Comparison of ENCODE assay signal across 8 mouse cellular contexts in the genomic region with DNA sequence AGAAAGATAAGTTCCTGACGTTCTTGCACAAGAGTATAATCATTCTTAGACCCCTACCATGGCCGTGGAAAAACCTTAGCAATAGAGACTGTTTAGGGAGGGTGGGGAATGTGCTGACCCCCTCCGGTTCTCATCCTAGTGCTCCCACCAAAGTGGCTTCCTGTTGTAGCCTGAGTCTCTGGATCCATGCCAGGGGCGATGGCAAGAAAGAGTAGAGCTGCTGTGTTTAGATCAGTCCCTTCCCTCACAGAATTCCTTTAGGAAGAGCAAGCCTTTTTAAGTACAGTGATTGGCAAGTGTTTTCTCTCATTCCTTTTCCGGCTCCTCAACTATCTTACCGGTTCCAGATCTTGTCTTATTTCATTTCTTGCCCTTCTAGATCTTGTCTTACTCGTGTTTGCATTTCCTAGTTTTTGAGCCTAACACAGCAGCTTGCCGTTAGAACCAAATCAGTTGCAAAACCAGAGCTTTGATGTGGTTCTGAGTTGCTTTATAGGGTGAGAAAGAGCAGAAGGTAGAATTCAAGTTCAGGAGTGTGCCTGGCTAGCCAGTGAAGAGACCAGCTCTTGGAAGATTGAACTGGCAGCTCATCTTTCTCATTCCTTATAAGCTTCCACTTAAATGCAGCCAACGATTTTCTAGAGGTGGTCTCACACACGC. TPM values are rescaled to one million over a fixed set of nuclear protein-coding genes. Genes with fewer than 3 reads are reported as not detected.
DNase-seq lines count a peak whose midpoint lies in the region; ATAC-seq and TF ChIP-seq lines count a peak whose summit lies in the region.

No protein-coding gene starts in this region.

- H3K4me3 ChIP-seq in embryonic fibroblast, embryonic 13.5 days (ENCODE audit: insufficient read depth, low read length): peak overlapping the region; percentile 72
- peak overlapping the region; percentile 82; the same call in 1 of the 2 replicates for H3K4me3 ChIP-seq in intestine, embryonic 14.5 days (ENCODE audit: low read depth, low read length)
- H3K4me3 ChIP-seq in lung, embryonic 16.5 days (ENCODE audit: low read length): peak overlapping the region; percentile 82

- no peak overlapping the region for H3K27ac ChIP-seq in embryonic fibroblast, embryonic 13.5 days (ENCODE audit: insufficient read depth, low read length)
- 0 out of 2 replicates have a peak overlapping the region, but pooled peaks have one; percentile 45 for H3K27ac ChIP-seq in intestine, embryonic 14.5 days (ENCODE audit: low read depth)
- peak overlapping the region; percentile 32; the same call in 1 of the 2 replicates for H3K27ac ChIP-seq in lung, embryonic 16.5 days (ENCODE audit: low read length)

- TF ChIP-seq CTCF in embryonic fibroblast, embryonic 13.5 days (IDR thresholded peaks at IDR 0.05; ENCODE audit: borderline replicate concordance, insufficient read depth, low read length): no peak

- 35% methylated on average over 10 of the region's 10 CpGs for WGBS in intestine, embryonic 14.5 days
- 17% methylated on average over 10 of the region's 10 CpGs for WGBS in lung, embryonic 16.5 days

- no peak for TF ChIP-seq POLR2A in embryonic fibroblast, embryonic 13.5 days (IDR thresholded peaks at IDR 0.05; ENCODE audit: low read depth, low read length)

- peaks cover 15% of the 10 kb centered on the region for H3K4me1 ChIP-seq in embryonic fibroblast, embryonic 13.5 days (ENCODE audit: control insufficient read depth, insufficient read depth, low read length)
- H3K4me1 ChIP-seq in intestine, embryonic 14.5 days (replicated peaks; ENCODE audit: control insufficient read depth, insufficient read depth, low read length): peaks cover 43% of the 10 kb centered on the region
- H3K4me1 ChIP-seq in lung, embryonic 16.5 days (replicated peaks; ENCODE audit: control insufficient read depth, insufficient read depth, low read length): peaks cover 31% of the 10 kb centered on the region

- peak; percentile 34 to 71 for DNase-seq in adrenal gland, adult (ENCODE audit: inconsistent age in 2 of 2, low spot score in 1 of 2)
- no peak for DNase-seq in adrenal gland, adult 8-10 months
- DNase-seq in 416B (ENCODE audit: low read depth): peak; percentile 47
- no peak for DNase-seq in intestine, embryonic 14.5 days (ENCODE audit: low spot score)
- no peak for DNase-seq in layer of hippocampus, postnatal 14 days (ENCODE audit: low spot score in 2 of 2)
- DNase-seq in right cerebral cortex, postnatal 14 days: no peak

- no peaks in the 10 kb centered on the region for H3K9me3 ChIP-seq in intestine, embryonic 14.5 days (ENCODE audit: control insufficient read depth, low read length)
- no peaks in the 10 kb centered on the region for H3K9me3 ChIP-seq in lung, embryonic 16.5 days (ENCODE audit: control insufficient read depth, low read length)

- no peak for ATAC-seq in intestine, embryonic 14.5 days (replicated peaks; ENCODE audit: low FRiP score, low TSS enrichment, low read depth)
- ATAC-seq in lung, embryonic 16.5 days (ENCODE audit: low read depth): no peak

- peak overlapping the region; percentile 18; the same call in 1 of the 2 replicates for H3K9ac ChIP-seq in intestine, embryonic 14.5 days (ENCODE audit: low read length)
- H3K9ac ChIP-seq in lung, embryonic 16.5 days (ENCODE audit: low read length): peak overlapping the region; percentile 25

- peaks cover 15% of the 10 kb centered on the region for H3K36me3 ChIP-seq in intestine, embryonic 14.5 days (ENCODE audit: control insufficient read depth, insufficient read depth, low read length)
- H3K36me3 ChIP-seq in lung, embryonic 16.5 days (ENCODE audit: control insufficient read depth, insufficient read depth, low read length): no peaks in the 10 kb centered on the region

- peak overlapping the region; percentile 94 for H3K4me2 ChIP-seq in intestine, embryonic 14.5 days (ENCODE audit: low read length)
- peak overlapping the region; percentile 77 for H3K4me2 ChIP-seq in lung, embryonic 16.5 days (ENCODE audit: low read depth, low read length)

- H3K27me3 ChIP-seq in intestine, embryonic 14.5 days (replicated peaks; ENCODE audit: control insufficient read depth, insufficient read depth, low read length): peaks cover 10% of the 10 kb centered on the region; the same call in 1 of the 2 replicates
- H3K27me3 ChIP-seq in lung, embryonic 16.5 days (ENCODE audit: control insufficient read depth, insufficient read depth, low read depth, low read length): peaks cover 6% of the 10 kb centered on the region

RNA-seq across cellular contexts. Expression of a gene that starts 1.9 kb away (rescaled TPM):
- total RNA-seq in adrenal gland, adult 8-10 months (2022): 10 to 100 TPM; 36.3 to 48.6 (median 39.9) TPM
- polyA plus RNA-seq in embryonic fibroblast, embryonic 13.5 days (2011; ENCODE audit: insufficient read length, low read depth, missing spikeins): 17.3 and 19.0 TPM in 2 replicates
- polyA plus RNA-seq in intestine, embryonic 14.5 days (2014; fragmentation: Nextera tagmentation; extraction: Ambion mirVana): 31.9 and 37.0 TPM in 2 replicates
- polyA plus RNA-seq in lung, embryonic 16.5 days (2015; fragmentation: Nextera tagmentation; extraction: Ambion mirVana): 18.7 and 20.5 TPM in 2 replicates
- total RNA-seq in layer of hippocampus, postnatal 14 days (2021): 10 to 100 TPM; 38.8 to 39.7 TPM

RNA-seq across cellular contexts. Expression of a gene that starts 15.0 kb away (rescaled TPM):
- total RNA-seq in adrenal gland, adult 8-10 months (2022): 10 to 100 TPM in 2 of 4 experiments, 1 to 10 TPM in 2; 5.3 to 18.8 (median 11.2) TPM
- polyA plus RNA-seq in embryonic fibroblast, embryonic 13.5 days (2011; ENCODE audit: insufficient read length, low read depth, missing spikeins): 17.9 and 27.9 TPM in 2 replicates
- polyA plus RNA-seq in intestine, embryonic 14.5 days (2014; fragmentation: Nextera tagmentation; extraction: Ambion mirVana): 1.2 and 1.4 TPM in 2 replicates
- polyA plus RNA-seq in lung, embryonic 16.5 days (2015; fragmentation: Nextera tagmentation; extraction: Ambion mirVana): 1.3 and 1.4 TPM in 2 replicates
- total RNA-seq in layer of hippocampus, postnatal 14 days (2021): 1 to 10 TPM; 3.5 to 4.2 TPM

RNA-seq across cellular contexts. Expression of a gene that starts 19.2 kb away (rescaled TPM):
- 1 to 10 TPM; 2.0 to 4.1 (median 3.0) TPM for total RNA-seq in adrenal gland, adult 8-10 months (2022)
- polyA plus RNA-seq in embryonic fibroblast, embryonic 13.5 days (2011; ENCODE audit: insufficient read length, low read depth, missing spikeins): 0.49 TPM in 1 of 2 replicates, not detected in the other
- polyA plus RNA-seq in intestine, embryonic 14.5 days (2014; fragmentation: Nextera tagmentation; extraction: Ambion mirVana): 1.4 and 1.6 TPM in 2 replicates
- polyA plus RNA-seq in lung, embryonic 16.5 days (2015; fragmentation: Nextera tagmentation; extraction: Ambion mirVana): 1.6 and 1.8 TPM in 2 replicates
- total RNA-seq in layer of hippocampus, postnatal 14 days (2021): 1 to 10 TPM; 2.1 to 2.7 TPM

RNA-seq across cellular contexts. Expression of a gene that starts 25.1 kb away (rescaled TPM):
- total RNA-seq in adrenal gland, adult 8-10 months (2022): not detected
- not detected in 2 replicates for polyA plus RNA-seq in embryonic fibroblast, embryonic 13.5 days (2011; ENCODE audit: insufficient read length, low read depth, missing spikeins)
- 21.2 and 45.1 TPM in 2 replicates for polyA plus RNA-seq in intestine, embryonic 14.5 days (2014; fragmentation: Nextera tagmentation; extraction: Ambion mirVana)
- 0.31 and 0.58 TPM in 2 replicates for polyA plus RNA-seq in lung, embryonic 16.5 days (2015; fragmentation: Nextera tagmentation; extraction: Ambion mirVana)
- not detected for total RNA-seq in layer of hippocampus, postnatal 14 days (2021)

RNA-seq across cellular contexts. Expression of a gene that starts 32.1 kb away (rescaled TPM):
- total RNA-seq in adrenal gland, adult 8-10 months (2022): 10 to 100 TPM; 43.7 to 68.9 (median 51.7) TPM
- 0.07 and 0.11 TPM in 2 replicates for polyA plus RNA-seq in embryonic fibroblast, embryonic 13.5 days (2011; ENCODE audit: insufficient read length, low read depth, missing spikeins)
- 2.6 and 3.0 TPM in 2 replicates for polyA plus RNA-seq in intestine, embryonic 14.5 days (2014; fragmentation: Nextera tagmentation; extraction: Ambion mirVana)
- polyA plus RNA-seq in lung, embryonic 16.5 days (2015; fragmentation: Nextera tagmentation; extraction: Ambion mirVana): 0.65 and 1.0 TPM in 2 replicates
- 100 to 1,000 TPM; 218 to 234 TPM for total RNA-seq in layer of hippocampus, postnatal 14 days (2021)

Comparison
In these comparisons a context has a peak if more than half of its experiments do, and no peak if none do; other contexts are left out.
1. DNase-seq: peak in adrenal gland, adult (2 of 2) and 416B (single experiment); none in adrenal gland, adult 8-10 months (single experiment), intestine, embryonic 14.5 days (single experiment), layer of hippocampus, postnatal 14 days (0 of 2) and right cerebral cortex, postnatal 14 days (single experiment).
2. Peak in every context shown above with its lines, with median percentiles within 50 percentile points of each other: H3K4me3 ChIP-seq.